Mouse (Mus musculus): ENCODE measurements around the gene Sema4a.

The Sema4a gene

DNA sequence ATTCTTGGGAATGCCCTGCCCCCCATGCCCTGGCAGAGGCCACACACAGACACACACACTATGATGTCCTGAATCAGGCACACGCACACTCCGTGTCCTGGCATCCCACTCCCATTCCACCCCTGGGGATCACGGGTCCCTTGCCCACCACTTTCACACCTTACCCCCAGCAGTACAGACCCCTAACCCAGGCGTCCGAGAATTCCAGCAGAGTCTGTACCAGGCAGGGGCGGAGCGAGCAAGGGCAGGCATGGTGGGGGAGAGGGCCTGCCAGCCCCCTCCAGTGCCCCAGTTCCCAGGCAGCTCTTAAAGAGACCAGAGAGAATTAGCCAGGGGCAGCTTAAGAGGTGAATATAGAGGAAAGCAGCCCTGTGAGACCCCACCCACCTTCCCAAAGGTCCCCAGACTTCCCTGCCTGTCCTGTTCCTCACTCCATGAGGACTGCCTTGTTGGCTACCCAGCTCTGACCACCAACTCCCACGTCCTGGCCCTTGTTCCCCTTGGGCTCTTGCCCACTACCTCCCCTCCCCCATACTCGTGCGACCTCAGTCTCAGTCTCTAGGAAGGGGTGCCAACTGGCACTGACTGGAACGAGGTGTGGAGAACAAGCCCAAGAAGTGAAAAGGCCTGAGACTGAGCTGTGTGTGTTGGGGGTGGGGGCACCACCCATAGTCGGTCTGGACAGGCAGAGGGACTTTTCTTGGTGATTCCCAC lies at the start of gene Sema4a:
Sema4a (minus strand) TSS at position 200 of the 714 bp plus-strand sequence.
- in situ Hi-C loops (cut with MboI; ENCODE audit: low pct_unique_long_range_greater_than_20kb in 1 of 2, low sequenced_read_pairs in 2 of 2, unreplicated experiment in 1 of 2) = loop anchor here in 1 of 2 experiments (5.0 kb wide), 1 partner anchor 54 kb away; no protein-coding TSS in a partner anchor

DNA sequence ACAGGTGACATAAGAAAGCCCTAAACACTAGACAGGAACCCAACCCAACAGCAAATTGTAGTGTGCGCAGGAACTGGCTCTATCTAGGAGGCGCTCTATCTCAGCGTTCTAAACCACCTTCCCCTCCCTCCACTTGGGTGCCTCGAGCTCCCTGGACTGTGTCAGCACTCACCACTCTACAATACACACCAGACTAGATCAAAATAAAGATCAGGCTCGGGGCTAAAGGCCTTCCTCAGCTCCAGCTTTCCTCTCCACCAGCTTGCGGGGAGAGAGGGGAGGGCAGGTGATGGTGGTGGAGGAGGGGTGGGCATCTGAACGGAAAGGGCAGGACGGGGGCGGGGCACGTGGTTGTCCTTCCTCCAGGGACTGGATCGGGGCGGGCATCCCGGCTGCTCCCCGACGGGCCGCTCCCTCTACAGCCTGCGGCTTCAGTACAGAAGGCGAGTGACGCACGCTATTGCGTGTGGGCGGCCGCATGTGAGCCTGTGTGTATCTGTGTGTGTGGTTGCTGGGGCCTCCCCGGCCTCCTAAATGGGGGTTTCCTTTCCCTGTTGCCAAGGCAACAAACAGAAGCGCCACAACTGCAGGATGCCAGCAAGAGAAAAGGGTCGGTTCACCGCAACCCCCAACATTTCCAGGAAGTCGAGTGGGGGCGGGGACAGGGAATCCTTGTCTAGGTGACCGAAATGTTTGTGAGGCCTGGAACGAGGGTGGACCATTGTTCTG lies 48.9 kb upstream of the Sema4a start, which contains the start of gene Lmna:
Lmna (minus strand) TSS at position 265 of the 729 bp plus-strand sequence.
- in situ Hi-C loops (cut with MboI; ENCODE audit: low pct_unique_long_range_greater_than_20kb in 1 of 2, low sequenced_read_pairs in 2 of 2, unreplicated experiment in 1 of 2) = no loop called here

DNA sequence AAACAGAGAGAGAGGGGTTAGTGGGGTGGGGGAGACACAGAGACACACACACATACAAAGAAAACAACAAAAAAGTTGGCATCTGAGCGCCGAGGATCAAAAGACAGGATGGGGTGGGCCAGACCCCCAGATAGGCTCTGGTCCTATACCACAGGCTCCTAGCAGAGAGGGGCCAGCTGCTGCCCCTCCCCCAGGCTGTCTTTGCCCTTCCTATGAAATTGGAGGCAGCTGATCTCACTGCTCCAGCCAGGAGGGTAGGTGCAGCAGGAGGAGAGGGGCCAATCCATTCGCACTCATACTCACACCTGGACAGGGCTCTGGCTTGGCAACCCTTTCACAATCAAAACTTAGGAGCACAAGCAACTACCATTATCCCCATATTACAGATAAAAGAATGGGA lies 48.3 kb upstream of the Sema4a start:
- in situ Hi-C loops (cut with MboI; ENCODE audit: low pct_unique_long_range_greater_than_20kb in 1 of 2, low sequenced_read_pairs in 2 of 2, unreplicated experiment in 1 of 2) = no loop called here

DNA sequence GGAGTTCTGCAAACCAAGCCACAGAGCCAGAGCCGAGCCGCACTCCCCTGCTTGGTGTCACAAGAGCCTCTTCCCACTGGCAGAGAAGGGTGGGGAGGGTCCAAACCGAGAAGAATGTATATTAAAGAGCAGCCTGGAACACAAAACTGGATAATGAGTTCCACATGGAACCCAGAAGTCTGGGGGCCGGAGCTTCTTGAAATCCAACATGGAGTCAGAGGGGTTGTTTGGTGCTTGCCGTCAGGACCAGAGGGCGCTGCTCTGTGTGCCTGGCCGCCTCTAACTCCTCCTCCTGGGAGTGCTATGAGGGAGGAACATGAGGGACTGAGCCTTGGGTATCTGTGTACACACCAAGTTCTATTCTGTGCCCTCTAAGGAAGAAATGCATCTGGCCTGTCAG lies 44.8 kb upstream of the Sema4a start:
- in situ Hi-C loops (cut with MboI; ENCODE audit: low pct_unique_long_range_greater_than_20kb in 1 of 2, low sequenced_read_pairs in 2 of 2, unreplicated experiment in 1 of 2) = no loop called here

DNA sequence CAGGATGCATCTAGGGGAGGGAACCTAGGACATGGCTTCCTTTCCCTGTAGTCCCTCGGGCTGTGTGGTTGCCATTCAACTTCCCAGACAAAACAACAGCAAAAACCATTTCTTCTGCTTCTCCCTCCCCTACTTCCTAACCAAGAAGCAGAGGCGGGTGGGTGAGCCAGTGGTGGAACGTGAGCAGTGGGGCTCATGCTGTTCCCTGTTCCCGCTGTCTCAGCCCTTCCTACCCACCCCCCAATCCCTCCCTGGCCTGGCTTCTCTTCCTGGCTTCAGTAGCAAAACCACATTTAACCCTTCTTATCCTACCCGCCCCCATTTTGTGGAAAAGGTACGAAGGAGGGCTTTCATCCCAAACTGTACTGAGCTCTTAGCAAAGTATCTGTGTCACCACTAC lies 44.1 kb upstream of the Sema4a start:
- in situ Hi-C loops (cut with MboI; ENCODE audit: low pct_unique_long_range_greater_than_20kb in 1 of 2, low sequenced_read_pairs in 2 of 2, unreplicated experiment in 1 of 2) = no loop called here

DNA sequence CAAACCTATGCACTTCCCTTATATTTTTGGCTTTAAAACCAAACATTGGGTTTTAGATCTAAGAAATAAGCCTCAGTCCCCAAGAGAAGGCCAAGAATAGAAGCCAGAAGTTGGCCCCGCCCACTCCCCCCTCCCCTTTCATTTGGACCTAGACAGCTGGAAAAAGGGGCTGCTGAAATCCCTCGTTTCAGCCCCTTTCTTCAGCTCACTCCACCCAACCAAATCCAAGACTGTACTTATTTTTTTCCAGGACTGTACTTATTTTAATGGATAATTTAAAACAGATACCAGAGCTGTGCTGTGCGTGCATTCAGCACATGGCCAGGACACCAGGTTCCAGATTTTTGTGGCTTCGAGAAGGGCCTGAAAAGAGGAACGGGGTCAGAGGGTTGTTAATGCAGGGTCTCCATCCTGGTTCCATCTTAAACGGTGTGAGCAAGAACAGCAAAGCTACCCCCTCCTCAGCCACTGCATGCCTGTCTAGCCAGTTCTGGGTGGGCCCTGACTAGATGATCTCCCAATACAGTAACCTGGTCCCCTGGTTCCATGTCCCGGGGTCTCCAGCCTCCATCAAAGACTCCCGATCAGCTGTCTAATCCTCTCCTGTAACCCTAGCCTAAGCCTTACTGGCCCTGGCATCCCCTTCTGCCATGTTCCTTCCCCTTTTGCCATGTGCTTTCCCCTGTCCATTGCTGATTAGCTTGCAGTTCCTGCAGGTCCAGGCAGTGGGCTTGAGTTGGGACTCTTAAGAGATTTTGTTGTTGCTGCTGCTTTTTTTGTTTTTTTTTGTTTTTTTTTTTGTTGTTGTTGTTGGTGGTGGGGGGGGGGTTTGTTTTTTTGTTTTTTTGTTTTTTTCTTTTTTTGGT lies 43.1 kb upstream of the Sema4a start:
- in situ Hi-C loops (cut with MboI; ENCODE audit: low pct_unique_long_range_greater_than_20kb in 1 of 2, low sequenced_read_pairs in 2 of 2, unreplicated experiment in 1 of 2) = no loop called here

DNA sequence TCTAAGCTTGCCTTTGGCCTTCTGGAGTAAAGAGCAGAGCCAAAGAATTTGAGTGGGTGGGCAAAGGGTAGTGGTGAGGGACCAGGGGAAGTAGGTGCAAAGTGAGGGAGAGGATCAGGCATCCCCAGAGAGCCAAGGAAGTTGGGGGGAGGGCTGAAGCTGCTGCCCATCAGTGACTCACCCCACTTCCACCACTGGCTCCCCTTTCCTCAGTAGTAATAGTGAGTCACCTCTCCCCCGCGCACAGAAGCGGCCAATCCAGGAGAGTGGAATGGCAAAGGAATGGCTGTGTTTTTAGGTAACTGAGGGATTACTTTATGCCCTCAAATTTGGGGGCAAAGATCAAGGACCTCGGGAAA lies 42.5 kb upstream of the Sema4a start:
- in situ Hi-C loops (cut with MboI; ENCODE audit: low pct_unique_long_range_greater_than_20kb in 1 of 2, low sequenced_read_pairs in 2 of 2, unreplicated experiment in 1 of 2) = no loop called here

DNA sequence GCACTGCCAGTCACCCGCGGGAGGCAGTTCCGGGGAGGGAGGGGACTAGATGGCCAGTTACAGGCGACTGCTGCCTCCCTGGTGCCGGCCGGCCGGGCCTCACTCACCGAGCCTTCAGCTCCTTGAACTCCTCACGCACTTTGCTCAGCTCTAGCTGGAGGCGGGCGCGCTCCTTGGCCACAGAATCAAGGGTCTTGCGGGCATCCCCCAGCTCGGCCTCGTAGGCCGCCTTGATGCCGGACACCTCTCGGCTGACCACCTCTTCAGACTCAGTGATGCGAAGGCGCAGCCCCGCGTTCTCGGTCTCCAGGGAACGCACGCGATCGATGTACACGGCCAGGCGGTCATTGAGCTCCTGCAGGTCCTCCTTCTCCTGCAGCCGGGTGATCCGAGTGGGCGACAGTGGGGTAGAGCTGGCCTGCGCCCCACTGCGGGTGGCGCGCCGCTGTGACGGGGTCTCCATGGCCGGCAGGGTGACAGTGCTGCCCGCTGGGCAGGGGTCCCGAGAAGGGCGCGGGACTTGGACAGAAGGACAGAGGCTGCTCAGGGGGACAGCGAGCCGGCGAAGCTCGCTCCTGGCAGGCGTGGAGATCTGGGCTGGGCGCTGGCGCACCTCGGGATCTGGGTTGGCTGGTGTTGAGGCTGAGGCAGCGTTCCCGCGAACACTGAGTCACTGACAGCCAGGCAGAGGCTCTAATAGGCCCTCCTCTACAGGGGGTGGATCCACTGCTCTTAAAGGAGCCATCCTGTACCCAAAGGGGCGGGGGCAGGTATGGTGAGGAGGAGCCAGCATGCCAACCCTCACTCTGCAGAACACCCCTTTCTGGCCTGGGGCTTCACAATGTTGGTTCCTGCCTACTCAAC lies 41.9 kb upstream of the Sema4a start:
- in situ Hi-C loops (cut with MboI; ENCODE audit: low pct_unique_long_range_greater_than_20kb in 1 of 2, low sequenced_read_pairs in 2 of 2, unreplicated experiment in 1 of 2) = no loop called here

DNA sequence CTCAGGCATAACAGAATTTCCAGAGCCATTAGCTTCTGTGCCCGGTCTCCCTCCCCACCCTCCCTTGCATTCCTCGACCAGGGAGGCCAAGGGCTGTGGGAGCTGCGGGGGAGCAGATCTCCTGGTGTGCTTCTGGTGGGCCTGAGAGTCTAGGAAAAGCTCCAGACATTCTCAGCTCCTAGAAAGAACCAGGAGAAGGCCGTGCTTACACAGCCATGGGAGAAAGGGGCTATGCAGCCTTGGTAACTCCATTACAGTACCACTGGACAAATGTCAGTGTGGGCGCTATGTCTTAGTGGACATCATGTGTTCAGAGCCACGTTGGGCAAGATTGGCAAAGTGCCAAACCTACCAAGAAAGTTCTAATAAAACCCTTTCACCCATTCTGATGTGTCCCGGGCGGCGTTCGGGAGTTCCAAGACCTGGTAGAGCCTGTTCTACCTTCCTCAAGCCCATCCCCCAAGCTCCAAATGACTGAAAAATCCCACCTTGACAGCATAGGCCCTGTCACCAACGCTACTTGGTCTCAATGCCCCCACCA lies 41.1 kb upstream of the Sema4a start:
- in situ Hi-C loops (cut with MboI; ENCODE audit: low pct_unique_long_range_greater_than_20kb in 1 of 2, low sequenced_read_pairs in 2 of 2, unreplicated experiment in 1 of 2) = no loop called here

DNA sequence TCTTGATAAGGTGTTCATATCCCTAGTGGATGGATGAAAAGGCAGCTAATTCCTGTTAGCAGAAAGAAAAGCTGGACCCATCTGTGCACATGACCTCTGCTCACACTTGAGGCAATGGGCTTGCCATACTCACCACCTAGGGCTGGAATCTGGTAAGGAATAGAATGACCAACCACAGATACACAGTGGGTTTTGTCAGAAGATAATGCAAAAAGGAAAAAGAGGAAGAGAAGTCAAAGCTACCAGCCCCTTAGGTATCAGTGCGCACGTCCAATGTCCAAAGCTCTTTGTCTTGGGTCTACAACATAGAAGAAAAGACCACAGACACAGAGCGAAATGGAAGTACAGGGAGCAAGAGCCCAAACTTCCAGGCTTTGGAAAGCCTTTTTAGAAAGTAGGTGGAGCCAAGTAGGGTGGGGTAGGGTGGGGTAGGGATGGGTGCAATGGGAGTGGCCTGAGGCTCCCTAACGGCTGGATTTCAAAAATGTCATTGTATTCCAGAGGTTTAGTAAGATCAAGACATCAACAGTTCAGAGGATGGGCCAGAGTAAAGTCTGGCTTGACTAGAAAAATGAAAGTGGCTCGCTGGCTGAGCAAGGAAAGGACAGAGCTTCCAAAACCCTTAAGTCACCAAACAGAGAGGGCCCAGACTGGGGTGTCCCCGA lies 40.5 kb upstream of the Sema4a start:
- in situ Hi-C loops (cut with MboI; ENCODE audit: low pct_unique_long_range_greater_than_20kb in 1 of 2, low sequenced_read_pairs in 2 of 2, unreplicated experiment in 1 of 2) = no loop called here

DNA sequence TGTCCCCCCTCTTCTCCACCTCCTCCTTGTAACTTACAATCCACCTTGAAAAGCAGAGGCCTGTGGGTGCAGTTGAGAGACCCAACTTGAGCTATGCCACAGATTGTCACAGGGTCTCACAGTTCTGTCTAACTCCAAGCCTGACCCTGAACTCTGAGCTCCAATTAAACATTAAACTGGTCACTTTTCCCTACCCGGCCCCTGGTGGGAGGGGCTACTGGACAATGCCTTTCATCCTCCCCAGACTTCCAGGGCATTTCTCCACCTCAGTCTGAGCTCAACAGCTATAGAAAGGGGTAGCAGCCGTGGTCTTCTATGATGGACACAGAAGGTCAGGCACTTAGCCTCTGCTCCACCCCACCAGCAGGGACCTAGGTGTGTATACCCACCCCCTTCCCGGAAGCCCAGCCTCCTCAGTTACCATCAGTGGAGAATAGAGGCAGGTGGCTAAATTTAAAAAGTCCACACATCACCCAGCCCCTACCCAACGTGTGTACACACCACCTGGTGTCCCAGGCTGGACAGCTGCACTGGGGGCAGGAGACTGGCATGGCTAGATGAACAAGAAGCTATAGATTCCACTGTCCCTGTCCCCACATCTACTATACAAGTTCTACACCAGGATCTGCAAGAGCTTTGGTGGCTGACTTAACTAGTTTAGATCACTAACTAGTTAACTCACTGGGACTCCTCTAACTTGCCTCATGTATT lies 39.8 kb upstream of the Sema4a start:
- in situ Hi-C loops (cut with MboI; ENCODE audit: low pct_unique_long_range_greater_than_20kb in 1 of 2, low sequenced_read_pairs in 2 of 2, unreplicated experiment in 1 of 2) = no loop called here

DNA sequence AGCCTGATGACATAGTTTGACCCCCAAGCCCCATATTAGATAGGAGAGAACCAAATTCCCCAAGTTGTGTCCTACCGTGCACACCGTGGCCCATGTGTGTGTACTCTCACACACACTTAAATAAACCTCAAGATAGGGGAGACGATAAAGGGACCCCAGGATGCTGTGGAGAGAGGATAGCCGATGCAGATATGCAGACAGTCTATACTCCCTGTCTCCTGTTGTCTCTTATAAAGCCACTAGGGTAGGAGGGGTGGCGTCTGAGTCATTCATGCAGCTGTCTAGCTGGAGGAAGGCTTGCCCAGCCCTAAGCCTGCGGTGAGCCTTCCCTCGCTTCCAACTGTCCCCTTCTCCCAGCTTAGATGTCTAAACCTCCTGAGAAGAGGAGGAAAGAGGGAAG lies 39.1 kb upstream of the Sema4a start:
- in situ Hi-C loops (cut with MboI; ENCODE audit: low pct_unique_long_range_greater_than_20kb in 1 of 2, low sequenced_read_pairs in 2 of 2, unreplicated experiment in 1 of 2) = no loop called here

DNA sequence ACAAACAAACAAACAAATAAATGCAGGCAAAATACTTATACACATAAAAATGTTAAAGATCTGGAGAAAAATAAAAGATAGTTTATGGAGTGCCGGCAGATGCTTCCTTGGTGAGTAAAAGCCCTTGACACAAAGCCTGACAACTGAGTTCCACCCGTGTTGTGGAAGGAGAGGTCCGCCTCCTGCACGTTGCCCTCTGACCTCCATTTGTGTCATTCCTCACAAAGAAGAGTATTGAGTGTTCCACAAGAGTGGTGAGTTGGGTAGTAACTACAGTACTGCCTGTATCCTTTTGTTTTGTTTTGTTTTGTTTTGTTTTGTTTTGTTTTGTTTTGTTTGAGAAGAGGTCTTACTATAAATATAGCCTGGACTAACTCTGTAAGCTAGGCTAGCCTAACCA lies 38.6 kb upstream of the Sema4a start:
- in situ Hi-C loops (cut with MboI; ENCODE audit: low pct_unique_long_range_greater_than_20kb in 1 of 2, low sequenced_read_pairs in 2 of 2, unreplicated experiment in 1 of 2) = no loop called here

DNA sequence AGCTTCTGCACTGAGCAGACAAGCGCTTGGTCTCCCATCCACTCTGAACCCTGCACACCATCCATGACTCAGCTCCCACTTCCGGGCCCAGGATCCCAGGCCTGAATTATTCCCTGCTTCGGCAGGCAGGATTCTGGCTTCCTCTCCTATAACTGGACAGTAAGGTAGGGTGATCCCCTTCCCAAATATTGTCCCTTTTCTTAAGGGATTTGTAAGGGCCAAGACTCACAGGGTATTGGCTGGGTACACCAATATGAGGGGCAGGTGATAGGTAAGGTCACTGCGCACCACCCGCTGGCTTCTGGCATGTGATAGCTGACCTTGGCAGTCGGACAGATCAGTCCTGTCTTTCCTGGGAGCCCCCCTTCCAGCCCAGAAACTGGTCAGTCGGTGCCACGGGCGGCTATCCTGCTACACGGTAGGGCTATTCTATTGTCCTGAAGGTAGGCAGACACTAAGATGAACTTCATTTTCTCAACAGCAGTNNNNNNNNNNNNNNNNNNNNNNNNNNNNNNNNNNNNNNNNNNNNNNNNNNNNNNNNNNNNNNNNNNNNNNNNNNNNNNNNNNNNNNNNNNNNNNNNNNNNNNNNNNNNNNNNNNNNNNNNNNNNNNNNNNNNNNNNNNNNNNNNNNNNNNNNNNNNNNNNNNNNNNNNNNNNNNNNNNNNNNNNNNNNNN lies 34.9 kb upstream of the Sema4a start:
- in situ Hi-C loops (cut with MboI; ENCODE audit: low pct_unique_long_range_greater_than_20kb in 1 of 2, low sequenced_read_pairs in 2 of 2, unreplicated experiment in 1 of 2) = no loop called here

DNA sequence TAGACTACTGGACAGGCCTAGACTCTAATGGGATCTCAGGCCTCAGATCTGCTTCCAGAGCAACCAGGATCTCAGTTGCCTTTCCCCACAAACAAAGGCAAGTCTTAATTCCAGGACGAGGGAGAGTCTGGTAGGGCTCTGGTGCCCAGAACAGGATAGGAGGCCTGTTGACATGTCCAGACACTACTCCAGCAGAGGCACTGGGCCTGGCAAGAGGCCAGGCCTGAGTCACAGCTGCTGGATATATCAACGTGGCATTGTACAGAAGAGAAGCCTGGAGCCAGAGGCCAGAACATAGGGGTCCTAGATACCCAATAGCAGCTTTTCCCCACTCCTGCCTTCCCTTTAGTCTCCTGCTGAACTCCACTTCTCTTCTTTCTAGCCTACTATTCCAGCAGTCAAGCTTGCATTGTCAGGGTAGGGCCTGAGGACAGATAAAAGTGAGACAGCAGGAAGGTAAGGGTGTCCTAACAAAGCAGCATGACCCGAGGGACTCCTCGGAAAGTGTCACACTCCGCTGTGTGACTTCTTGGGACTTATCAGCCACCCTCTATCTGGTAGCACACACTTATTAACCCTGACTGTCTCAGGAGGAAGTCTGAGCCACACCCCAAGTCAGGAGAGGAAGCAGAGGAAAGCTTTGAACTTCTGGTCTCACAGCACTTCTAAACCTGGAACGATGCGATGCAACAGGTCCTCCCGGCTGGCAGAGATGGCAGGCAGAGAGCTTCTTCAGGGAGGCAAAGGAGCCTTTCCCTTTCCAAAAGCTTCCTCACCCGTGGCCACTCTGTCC lies 34.0 kb upstream of the Sema4a start:
- in situ Hi-C loops (cut with MboI; ENCODE audit: low pct_unique_long_range_greater_than_20kb in 1 of 2, low sequenced_read_pairs in 2 of 2, unreplicated experiment in 1 of 2) = no loop called here
